Mouse (Mus musculus): ENCODE data around the gene Wnt4. TPM values are rescaled to one million over a fixed set of nuclear protein-coding genes. Genes with fewer than 3 reads are reported as not detected.

Wnt4 gene
- polyA plus RNA-seq, 1 experiment from 2014 or later: 20.4 TPM

Other genes with a start within 250 kb of the Wnt4 start
- 3.5 and 3.9 TPM in 2 replicates for gene Zbtb40, start 228.7 kb upstream of the Wnt4 start, polyA plus RNA-seq (2015; fragmentation: Nextera tagmentation; extraction: Ambion mirVana)
- 670 and 699 TPM in 2 replicates for gene Cdc42, start 80.2 kb downstream of the Wnt4 start, polyA plus RNA-seq (2015; fragmentation: Nextera tagmentation; extraction: Ambion mirVana)
- gene Cela3a, start 132.3 kb downstream of the Wnt4 start, polyA plus RNA-seq (2015; fragmentation: Nextera tagmentation; extraction: Ambion mirVana): 0.26 and 0.36 TPM in 2 replicates
- 232 and 273 TPM in 2 replicates for gene Cela3b, start 153.1 kb downstream of the Wnt4 start, polyA plus RNA-seq (2015; fragmentation: Nextera tagmentation; extraction: Ambion mirVana)
- not detected in 2 replicates for gene 1700013G24Rik, start 175.8 kb downstream of the Wnt4 start, polyA plus RNA-seq (2015; fragmentation: Nextera tagmentation; extraction: Ambion mirVana)
- 28.5 and 28.9 TPM in 2 replicates for gene Hspg2, start 191.3 kb downstream of the Wnt4 start, polyA plus RNA-seq (2015; fragmentation: Nextera tagmentation; extraction: Ambion mirVana)